Mouse (Mus musculus) cortical plate, adult 2 months (tissue): ENCODE measurements around the gene Sfn.

Experiments used
- CTCF ChIP-seq: fragments of 200-500 bp; IDR thresholded peaks from 2 replicates; pipeline ENCODE4 v1.5.1; 2011; ENCODE audit warnings: mild to moderate bottlenecking, control low read depth, low read length; ENCODE audit not compliant: insufficient read depth; ENCODE audit errors: extremely low read depth
- POLR2A ChIP-seq: fragments of 200-500 bp; IDR thresholded peaks from 2 replicates; pipeline ENCODE4 v1.6.1; 2011; ENCODE audit warnings: mild to moderate bottlenecking, low read length, control low read depth; ENCODE audit not compliant: insufficient read depth; ENCODE audit errors: extremely low read depth

DNA sequence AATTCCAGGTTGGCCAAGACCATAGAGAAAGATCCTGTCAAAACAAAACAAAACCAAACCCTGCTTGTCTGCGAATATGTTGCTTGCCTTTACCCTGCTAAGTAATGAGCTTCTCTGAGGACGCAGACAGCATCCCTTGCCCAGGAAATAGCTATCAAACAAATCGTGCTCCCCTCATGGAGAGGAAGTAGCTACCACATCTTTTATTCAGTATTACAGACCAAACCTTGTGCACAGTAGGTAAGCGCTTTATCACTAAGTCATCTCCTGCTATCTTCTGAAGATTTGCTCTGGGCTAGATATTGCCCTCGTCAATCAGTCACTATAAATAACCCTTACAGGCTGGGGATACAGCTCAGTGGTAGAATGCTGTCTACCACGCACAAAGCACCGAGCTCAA is 27.2 kb upstream of the Sfn start:
- TF ChIP-seq POLR2A, result no peak
- TF ChIP-seq CTCF, result no peak
